Mouse (Mus musculus): Measurements from ENCODE around the gene Rnf152.

DNA sequence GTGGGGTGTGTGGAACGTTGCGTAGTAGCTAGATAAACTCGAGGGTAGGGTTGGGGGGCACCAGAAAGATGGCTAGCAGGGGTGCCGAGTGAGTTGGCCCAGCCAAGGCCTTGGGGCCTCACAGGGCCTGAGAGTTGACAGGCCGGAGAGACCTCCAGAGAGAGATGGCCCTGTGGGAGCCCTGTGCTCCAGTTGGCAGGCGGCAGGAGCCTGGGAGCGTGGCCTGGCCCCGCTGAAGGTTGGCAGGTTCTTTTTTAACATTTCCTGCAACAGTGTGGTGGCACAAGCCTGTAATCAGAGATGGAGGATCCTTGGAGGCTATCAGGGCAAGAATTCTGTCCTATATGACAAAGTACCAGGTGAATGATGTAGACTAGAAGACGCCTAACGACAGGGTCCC, 85.4 kb downstream of the Rnf152 start:
- TF ChIP-seq POLR2A (IDR thresholded peaks at IDR 0.05; ENCODE audit: borderline replicate concordance, low read depth, low read length) (no peak), CTCF (IDR thresholded peaks at IDR 0.05; ENCODE audit: low read depth, low read length) (no peak)
